Mouse (Mus musculus): ENCODE measurements around the gene Tcp10a.
"Not testable (repeated sequence)": the region's sequence is repeated elsewhere in the genome, so short reads cannot be mapped to it uniquely, and the experiment has no call there.

Gene Tcp10a

DNA sequence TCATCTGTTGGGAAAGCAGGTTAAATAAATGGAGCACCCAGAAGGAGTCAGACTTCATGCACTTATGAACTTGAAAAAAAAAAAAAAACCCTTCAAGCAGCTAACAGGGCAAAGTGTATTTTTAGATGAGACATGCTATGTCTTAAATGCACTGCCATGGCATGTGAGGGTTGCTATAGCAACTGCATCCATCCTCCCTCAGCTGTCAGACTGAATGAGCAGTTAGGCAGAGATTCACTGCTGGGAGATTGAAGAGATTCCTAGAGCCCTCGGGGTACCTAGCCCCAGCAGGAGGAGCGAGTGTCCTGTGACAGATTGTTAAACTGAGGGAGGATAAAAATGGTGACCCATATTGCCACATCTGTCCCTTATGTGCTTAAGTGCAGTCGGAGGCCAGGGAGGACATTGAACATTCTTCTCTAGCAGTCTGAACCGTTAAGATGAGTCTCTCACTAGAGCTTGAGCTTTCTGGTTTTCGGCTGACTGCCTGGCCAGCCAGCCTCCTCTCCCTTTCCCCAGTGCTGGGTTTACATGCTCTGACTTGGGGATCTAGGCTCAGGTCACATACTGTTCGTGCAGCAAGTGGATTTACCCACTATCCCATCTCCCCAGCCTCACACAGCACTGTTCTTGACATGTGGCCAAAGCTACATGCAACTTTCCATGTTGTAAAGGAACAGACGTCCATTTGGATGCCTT is 42.4 kb downstream of the Tcp10a start:
- in situ Hi-C loops (cut with MboI; ENCODE audit: low sequenced_read_pairs), result not testable (repeated sequence)

DNA sequence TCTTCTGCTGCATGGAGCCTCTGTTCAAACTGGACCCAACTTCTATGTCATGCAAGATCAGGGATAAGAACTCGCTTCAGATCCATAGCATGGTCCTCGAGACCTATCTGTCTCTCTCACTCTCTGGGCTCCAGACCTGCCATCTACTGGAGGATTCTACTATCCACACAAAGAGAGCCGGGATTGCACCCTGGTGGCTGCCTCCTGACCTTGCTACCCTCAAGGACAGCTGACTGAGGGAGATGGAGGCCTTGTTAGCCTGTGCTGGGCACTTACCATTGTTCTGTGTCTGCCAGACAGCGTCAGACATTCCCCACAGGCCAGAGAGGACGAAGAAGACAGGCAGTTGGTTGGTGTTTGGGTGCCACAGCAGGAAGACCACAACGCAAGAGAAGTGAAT is 45.0 kb downstream of the Tcp10a start:
- in situ Hi-C loops (cut with MboI; ENCODE audit: low sequenced_read_pairs), result not testable (repeated sequence)

DNA sequence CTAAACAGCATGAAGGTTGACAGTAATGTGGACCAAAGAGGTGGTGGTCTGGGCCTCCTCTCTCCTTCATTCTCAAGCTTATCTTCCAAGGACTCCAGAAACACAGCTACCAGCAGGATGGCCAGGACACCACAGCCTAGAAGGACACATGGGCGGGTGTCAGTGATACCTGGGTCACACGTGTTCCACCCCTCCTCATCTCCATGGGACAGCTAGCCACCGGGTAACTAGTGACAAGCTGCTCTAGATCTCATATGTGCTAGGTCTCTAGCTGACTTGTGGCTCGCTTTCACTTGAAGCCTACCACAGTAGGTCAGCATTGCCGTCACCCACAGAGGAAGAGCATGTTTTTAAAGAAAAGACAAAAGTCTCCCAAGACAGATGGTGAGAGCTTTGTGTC is 47.4 kb downstream of the Tcp10a start, which contains the start of gene Gm49630:
Gm49630 (minus strand) TSS at position 101 of the 400 bp plus-strand sequence.
- in situ Hi-C loops (cut with MboI; ENCODE audit: low sequenced_read_pairs), result not testable (repeated sequence)

DNA sequence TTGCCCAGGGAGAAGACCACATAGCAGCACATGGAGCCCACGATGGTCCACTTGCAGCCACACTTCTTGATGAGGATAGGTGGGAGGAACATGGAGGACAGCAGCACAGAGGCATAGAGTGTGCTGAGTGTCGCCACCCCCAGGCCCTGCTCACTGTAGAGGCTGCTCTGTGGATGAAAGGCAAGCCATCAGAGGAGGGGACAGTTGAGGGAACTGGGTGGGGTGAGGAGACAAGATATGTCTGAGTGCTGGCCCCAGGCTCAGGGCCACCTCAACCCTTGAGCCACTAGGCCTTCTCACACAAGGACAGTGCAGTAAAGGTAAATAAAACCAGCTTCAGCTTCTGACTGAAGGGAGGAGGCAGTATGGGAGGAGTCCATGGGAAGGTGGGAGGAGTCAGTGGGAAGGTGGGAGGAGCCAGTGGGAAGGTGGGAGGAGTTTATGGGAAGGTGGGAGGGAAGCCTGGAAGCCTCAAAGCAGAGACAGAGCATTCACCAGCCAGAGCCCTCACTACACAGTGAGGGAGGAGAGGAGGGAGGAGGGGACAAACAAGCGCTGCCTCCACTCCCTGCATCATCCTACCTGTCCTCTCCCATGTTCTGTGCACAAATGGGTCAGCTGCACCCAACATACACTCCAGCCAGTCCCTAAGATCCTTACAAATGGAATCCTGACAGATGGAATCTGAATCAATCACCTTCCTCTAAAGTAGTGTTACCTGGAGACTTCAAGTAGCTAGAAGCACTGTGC is 52.7 kb downstream of the Tcp10a start:
- in situ Hi-C loops (cut with MboI; ENCODE audit: low sequenced_read_pairs), result not testable (repeated sequence)

DNA sequence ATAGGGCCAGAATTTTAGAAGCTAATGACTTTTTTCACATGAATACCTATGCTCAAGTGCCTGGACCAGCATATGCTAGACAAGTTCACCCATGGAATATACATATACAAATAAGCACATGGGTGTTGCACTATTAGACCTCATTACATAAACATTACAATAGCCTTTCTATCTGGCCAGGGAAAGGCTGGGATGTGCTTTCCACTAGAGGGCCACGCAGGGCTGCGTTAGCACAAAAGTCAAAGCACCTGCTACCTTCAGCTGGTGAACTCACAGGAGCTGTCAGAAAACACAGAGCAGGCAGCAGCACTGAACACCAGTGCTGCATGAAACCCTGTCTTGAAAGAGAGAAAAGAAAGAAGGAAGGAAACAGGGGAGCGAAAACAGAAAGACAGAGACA is 53.5 kb downstream of the Tcp10a start:
- in situ Hi-C loops (cut with MboI; ENCODE audit: low sequenced_read_pairs), result not testable (repeated sequence)

DNA sequence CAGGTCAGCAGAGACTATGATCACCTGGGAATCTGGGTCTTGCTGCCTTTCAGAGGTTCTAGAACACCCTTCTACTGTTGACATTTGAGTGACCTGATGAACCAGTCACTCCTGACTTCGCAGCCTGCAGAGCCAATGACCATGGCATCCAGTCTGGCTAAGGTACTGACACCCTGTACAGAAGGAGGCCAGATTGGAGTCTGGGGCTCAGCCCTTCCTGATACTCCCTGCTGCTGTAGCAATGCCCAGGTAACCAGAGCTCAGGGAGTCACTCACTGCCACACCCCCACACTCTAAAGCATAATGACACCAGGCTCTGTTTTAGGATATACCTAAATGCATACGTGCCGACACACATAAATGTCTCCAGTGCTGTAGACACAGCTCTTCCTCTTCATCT is 58.3 kb downstream of the Tcp10a start:
- in situ Hi-C loops (cut with MboI; ENCODE audit: low sequenced_read_pairs), result not testable (repeated sequence)

DNA sequence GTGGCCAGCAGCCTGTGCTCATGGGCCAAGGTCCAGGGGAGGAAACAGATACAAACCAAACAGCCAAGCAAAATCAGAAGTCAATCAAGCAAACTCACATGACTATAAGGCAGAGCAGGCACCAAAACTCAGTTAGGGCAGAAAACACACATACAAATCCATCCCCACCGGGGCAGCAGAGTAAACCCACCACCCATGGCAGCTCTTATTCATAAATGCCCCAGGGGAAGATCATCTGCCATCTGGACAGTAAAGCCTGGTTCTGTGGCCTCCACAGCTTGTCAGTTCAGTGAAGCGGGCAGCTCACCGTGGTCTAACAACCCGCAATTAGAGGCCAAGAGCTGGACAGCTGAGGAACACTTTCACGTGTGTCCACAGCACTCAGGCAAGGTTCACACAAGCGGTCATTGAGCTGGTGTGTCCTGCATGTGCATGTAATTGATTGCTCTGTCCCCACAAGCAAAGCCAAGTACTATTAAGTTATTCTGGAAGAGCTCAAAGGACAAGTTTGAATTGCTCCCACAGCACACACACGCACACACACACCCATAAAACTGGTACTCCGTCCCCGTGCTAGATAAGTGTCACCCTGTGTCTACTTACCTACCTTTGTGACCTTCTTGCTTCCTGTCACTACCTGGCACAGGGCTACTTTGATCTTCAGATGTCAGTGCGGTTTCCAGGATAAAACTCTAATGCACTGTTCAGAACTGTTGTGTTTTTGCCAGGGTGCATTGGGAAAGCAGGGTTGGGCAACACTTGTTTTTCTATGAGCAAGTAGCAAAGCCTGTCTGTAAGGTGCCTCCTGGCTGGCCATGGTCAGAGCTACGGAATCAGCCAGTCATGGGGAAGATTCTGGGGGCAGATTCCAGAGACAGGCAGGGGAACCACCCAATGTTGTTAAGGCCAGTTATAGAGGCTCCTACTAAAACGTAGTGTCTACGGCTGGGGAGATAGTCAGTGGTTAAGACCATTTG is 59.0 kb downstream of the Tcp10a start:
- in situ Hi-C loops (cut with MboI; ENCODE audit: low sequenced_read_pairs), result not testable (repeated sequence)

DNA sequence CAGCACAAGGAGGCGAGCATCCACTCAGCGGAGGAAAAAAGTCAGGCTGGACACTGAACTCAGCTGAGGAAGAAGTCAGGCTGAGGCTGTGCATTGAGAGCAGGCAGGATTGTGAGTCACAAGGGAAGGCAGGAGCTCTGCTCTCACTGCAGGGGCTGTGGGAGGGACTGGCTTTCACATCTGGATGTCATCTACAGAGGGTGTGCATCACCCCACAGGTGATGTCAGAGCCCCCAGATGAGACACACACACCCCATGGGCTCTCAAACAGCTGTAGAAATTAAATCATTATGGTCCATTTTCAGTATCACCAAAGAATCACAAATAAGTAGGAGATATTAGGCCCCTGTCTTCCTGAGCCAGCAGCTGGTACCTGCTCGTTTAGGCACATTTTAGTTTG is 60.9 kb downstream of the Tcp10a start, which contains the start of gene Unc93a2:
Unc93a2 (minus strand) TSS at position 101 of the 400 bp plus-strand sequence.
- in situ Hi-C loops (cut with MboI; ENCODE audit: low sequenced_read_pairs), result not testable (repeated sequence)

DNA sequence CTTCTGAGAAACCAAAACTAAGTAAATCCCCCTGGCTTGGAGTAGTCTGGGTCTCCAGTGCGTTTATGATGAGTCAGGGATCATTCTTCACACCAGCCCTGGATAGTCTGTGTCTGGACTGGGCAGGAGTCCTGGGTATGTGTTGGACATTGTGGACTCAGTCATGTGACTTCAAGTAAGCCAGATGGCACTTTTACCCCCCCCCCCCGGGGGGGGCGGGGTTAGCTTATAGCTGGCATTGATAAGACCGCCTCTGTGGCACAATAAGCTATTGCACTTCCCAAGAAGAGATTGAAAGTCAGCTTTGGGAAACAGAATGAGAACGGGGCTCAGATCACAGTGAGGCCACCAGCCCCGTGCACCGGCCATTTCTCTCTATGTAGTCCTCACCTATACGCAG is 61.6 kb downstream of the Tcp10a start:
- in situ Hi-C loops (cut with MboI; ENCODE audit: low sequenced_read_pairs), result not testable (repeated sequence)

DNA sequence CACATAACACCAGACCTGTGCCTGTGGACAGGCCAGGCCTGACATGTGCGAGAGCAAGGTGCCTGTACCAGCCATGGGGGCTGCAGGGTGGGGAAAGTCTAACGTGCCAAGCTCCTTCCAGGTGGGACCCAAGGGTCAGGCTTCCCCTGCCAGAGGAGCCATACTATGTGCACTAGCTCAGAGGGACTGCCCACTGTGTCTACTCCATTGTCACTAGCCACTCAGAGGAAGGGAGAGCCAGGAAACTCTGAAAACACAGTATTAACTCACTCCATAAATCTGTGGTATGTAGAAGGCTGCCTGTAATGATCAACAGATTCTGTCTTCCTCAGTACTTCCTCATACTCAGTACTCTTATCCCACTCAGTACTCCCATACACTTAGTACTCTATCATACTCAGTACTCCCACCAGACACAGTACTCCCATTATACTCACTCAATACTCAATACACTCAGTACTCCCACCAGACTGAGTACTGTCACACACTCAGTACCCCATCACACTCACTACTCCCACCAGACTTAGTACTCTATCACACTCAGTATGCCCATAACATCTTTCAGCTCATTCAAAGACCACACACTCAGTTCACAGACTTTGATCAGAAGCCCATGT is 64.0 kb downstream of the Tcp10a start:
- in situ Hi-C loops (cut with MboI; ENCODE audit: low sequenced_read_pairs), result not testable (repeated sequence)

DNA sequence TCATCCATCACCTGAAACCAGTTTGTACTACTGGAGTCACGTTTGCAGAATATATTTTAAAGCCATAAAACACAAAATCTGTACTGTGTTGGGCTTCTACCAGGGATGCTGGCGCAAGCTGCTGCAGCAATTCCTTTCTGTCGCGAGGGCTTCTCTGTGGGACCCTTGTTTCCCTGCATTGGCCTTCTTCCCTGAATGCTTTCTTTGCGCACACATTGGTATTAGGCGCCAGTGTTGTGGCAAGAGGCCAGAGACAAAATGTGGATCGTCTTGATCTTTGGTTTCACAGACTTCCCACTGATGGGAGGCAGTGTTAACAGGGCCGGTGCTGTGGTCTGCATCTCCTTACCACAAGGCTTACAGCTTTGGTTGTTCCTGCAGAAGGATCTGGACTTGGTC is 64.5 kb downstream of the Tcp10a start:
- in situ Hi-C loops (cut with MboI; ENCODE audit: low sequenced_read_pairs), result not testable (repeated sequence)

DNA sequence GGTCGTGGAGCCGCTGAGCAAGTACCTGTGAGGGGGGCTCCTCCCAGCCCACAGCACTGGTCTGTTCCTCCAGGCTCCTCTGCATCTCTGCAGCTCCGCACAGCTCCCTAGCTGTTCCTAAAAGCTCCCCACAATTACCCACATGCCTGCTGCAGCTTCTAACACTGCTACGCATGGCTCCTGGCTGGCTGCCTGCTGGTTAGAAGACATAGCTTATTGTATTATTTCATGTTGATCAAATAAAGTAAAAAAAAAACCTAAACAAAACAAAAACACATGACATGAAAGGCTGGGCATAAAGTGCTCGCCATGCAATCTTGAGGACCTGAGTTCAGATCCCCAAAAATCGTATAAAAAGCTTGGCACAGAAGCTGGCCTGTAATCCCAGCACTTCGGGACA is 65.5 kb downstream of the Tcp10a start:
- in situ Hi-C loops (cut with MboI; ENCODE audit: low sequenced_read_pairs), result not testable (repeated sequence)

DNA sequence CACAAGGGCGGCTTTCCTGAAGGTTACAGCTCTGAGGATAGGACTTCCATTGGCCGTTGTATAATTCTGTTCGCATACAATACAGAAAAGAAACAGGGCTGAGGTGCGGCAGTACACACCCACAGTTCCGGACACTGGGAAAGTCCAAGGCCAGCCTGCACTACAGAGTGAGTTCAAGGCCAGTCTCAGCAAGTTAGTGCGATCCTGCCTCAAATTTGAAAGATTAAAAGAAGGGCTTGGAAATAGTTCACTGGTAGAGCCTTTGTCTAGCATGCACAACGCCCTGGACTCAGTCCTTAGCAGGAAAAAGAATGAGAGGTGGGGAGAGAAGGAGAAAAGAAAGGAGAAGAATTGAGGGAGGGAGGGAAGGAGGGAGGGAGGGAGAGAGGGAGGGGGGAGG is 70.7 kb downstream of the Tcp10a start:
- in situ Hi-C loops (cut with MboI; ENCODE audit: low sequenced_read_pairs), result not testable (repeated sequence)

Data from CH12F3 (cell line).